Mouse (Mus musculus) midbrain, postnatal 0 days (tissue): ENCODE data around the gene Mob1b. TPM values are rescaled to one million over a fixed set of nuclear protein-coding genes. Genes with fewer than 3 reads are reported as not detected.

Source experiments
- ATAC-seq: fragments of 200-750 bp; cut with Nextera tagmentation; 2 replicates; pipeline ENCODE4 v1.8.0; 2017; ENCODE audit warnings: moderate number of reproducible peaks, mild to moderate bottlenecking, moderate TSS enrichment, moderate library complexity; ENCODE audit not compliant: low FRiP score
- DNase-seq: peaks from one replicate; pipeline ENCODE4 v3.0.0-alpha.2; 2015; ENCODE audit warnings: low spot score
- H3K27ac ChIP-seq: fragments of 300-500 bp; sonication (generic); 2 replicates; pipeline ENCODE4 v1.5.1; 2014; ENCODE audit warnings: low read depth, mild to moderate bottlenecking, low read length, mixed read lengths
- H3K27me3 ChIP-seq: fragments of 300-500 bp; sonication (generic); 2 replicates; pipeline ENCODE4 v1.6.1; 2014; ENCODE audit warnings: low read length, control low read depth, mixed read lengths; ENCODE audit not compliant: insufficient read depth
- H3K36me3 ChIP-seq: fragments of 300-500 bp; sonication (generic); 2 replicates; pipeline ENCODE4 v1.6.1; 2014; ENCODE audit warnings: low read length, control low read depth, mixed read lengths; ENCODE audit not compliant: insufficient read depth
- H3K4me1 ChIP-seq: fragments of 300-500 bp; sonication (generic); 2 replicates; pipeline ENCODE4 v1.6.1; 2014; ENCODE audit warnings: mild to moderate bottlenecking, control low read depth, antibody characterized with exemption, low read length, mixed read lengths; ENCODE audit not compliant: insufficient read depth
- H3K4me2 ChIP-seq: fragments of 300-500 bp; sonication (generic); 2 replicates; pipeline ENCODE4 v1.6.1; 2014; ENCODE audit warnings: low read depth, mild to moderate bottlenecking, low read length, mixed read lengths; ENCODE audit not compliant: poor library complexity, severe bottlenecking
- H3K4me3 ChIP-seq: fragments of 300-500 bp; sonication (generic); 2 replicates; pipeline ENCODE4 v1.5.1; 2014; ENCODE audit warnings: low read depth, mild to moderate bottlenecking, low read length, moderate library complexity
- H3K9ac ChIP-seq: fragments of 300-500 bp; sonication (generic); replicated peaks from 2 replicates; pipeline ENCODE4 v1.6.1; 2014; ENCODE audit warnings: mild to moderate bottlenecking, low read length, moderate library complexity, mixed read lengths; ENCODE audit not compliant: poor library complexity, severe bottlenecking
- H3K9me3 ChIP-seq: fragments of 300-500 bp; sonication (generic); 2 replicates; pipeline ENCODE4 v1.6.1; 2016; ENCODE audit warnings: low read length, control low read depth
- CTCF ChIP-seq: IDR thresholded peaks from 2 replicates; pipeline ENCODE4 v1.5.1; 2016; ENCODE audit warnings: antibody characterized with exemption, mild to moderate bottlenecking
- WGBS: fragments of 180-500 bp; shearing (Covaris S2); extraction: QIAGEN DNeasy Blood & Tissue Kit; methylation state at CpG from one replicate; pipeline ENCODE4 v1.1.7; 2014; 5-methylcytosine and 5-hydroxymethylcytosine counted together
- polyA plus RNA-seq: library from polyadenylated mRNA; unstranded; fragments of >200 nt; fragmentation: Nextera tagmentation; extraction: Ambion mirVana; gene quantifications from 2 replicates; pipeline ENCODE4 v1.2.1, GENCODE M21; 2015
- total RNA-seq: library from RNA; depleted of rRNA; stranded (reverse); fragments of >200 nt; gene quantifications from 2 replicates; pipeline ENCODE4 v1.2.3, GENCODE M21; 2014

The Mob1b gene
- total and polyA plus RNA-seq, 2 experiments from 2014 or later: 7.5 to 10.9 TPM

- WGBS: 90% methylated on average over 6 of the region's 6 CpGs
- H3K4me1 ChIP-seq: peaks cover 2% of the 10 kb centered on the region; the same call in 1 of the 2 replicates
- ATAC-seq (no peak), DNase-seq (no peak)
- no peaks in the 10 kb centered on the region for H3K27me3 ChIP-seq
- no peaks in the 10 kb centered on the region for H3K9me3 ChIP-seq
- no peak overlapping the region for H3K4me2 ChIP-seq
- H3K9ac ChIP-seq: no peak overlapping the region
- no peak overlapping the region for H3K4me3 ChIP-seq
- no peak for TF ChIP-seq CTCF
- no peak overlapping the region for H3K27ac ChIP-seq
- no peaks in the 10 kb centered on the region for H3K36me3 ChIP-seq
Measured at GRCm38 (mm10) chr5:88680567-88680966, 40.1 kb upstream of the Mob1b start.

DNA sequence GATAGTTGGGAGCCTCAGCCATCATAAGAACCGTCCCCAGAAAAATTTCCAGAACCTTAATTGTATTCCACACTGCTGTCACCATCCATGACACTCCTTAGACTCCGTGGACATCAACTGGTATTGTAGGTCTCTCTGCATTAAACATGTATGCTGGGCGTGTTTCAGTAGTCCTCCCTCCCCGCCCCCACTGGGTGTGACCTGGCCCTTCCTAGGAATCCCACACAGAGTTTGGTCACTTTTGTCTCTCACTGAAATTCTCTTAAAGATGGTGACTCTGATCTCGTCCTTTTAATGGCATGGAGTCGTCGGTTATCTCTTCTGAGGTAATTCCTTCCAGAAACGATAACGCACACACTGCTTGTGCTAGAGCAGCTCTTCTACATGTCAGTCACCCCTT, 36.9 kb upstream of the Mob1b start:
- Histone ChIP-seq H3K9me3 (no peaks in the 10 kb centered on the region), H3K4me1 (no peaks in the 10 kb centered on the region; the same call in 1 of the 2 replicates), H3K36me3 (no peaks in the 10 kb centered on the region), H3K4me2 (no peak overlapping the region), H3K27ac (no peak overlapping the region), H3K9ac (no peak overlapping the region), H3K27me3 (no peaks in the 10 kb centered on the region), H3K4me3 (no peak overlapping the region)
- WGBS: 92% methylated on average over 9 of the region's 9 CpGs
- DNase-seq (no peak), ATAC-seq (no peak)
- TF ChIP-seq CTCF: no peak

DNA sequence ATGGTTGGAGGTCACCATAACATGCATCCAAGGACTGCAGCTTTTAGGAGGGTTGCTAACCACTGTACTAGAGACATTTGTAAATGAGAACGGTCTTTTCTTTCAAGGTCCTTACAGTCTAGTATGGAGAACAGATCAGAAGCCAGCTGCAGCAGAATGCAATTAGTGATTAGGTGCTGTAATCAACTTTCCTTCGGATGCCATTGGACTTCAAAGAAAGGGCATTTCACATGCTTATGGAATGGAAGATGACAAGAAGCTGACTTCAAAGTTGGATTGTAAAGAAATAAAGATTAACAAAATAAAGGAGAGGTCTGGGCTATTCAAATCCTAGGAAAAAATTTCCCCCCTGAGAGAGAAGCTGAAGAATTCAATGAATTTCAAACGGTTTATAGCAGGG, 36.4 kb upstream of the Mob1b start:
- Histone ChIP-seq H3K27ac (no peak overlapping the region), H3K9ac (no peak overlapping the region), H3K9me3 (no peaks in the 10 kb centered on the region), H3K27me3 (no peaks in the 10 kb centered on the region), H3K4me2 (no peak overlapping the region), H3K4me3 (no peak overlapping the region), H3K4me1 (no peaks in the 10 kb centered on the region; the same call in 1 of the 2 replicates), H3K36me3 (no peaks in the 10 kb centered on the region)
- 29% methylated on average over 3 of the region's 3 CpGs for WGBS
- ATAC-seq (no peak), DNase-seq (no peak)
- TF ChIP-seq CTCF: no peak

DNA sequence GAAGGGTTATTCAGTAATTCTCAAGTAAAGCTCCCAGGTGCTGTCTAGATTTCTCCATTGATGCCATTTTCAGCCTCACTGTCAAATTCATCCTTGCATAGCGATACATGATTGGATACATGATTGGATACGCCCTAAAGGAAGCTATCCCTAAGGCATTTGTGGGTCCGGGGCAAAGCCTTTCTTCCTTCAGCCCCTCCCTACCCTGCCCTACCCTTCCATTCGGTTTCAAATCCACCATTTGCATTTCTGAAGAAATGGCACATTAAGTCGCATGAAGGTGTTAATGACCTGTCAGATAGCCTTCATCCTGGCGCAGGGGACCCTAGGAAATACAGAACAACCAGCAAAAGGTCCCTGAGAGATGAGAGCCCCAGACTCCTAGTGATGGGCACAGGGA, 35.3 kb upstream of the Mob1b start:
- no peaks in the 10 kb centered on the region for H3K27me3 ChIP-seq
- no peak for DNase-seq
- WGBS: 8% methylated on average over 6 of the region's 6 CpGs
- H3K27ac ChIP-seq: no peak overlapping the region
- no peaks in the 10 kb centered on the region for H3K9me3 ChIP-seq
- H3K4me2 ChIP-seq: no peak overlapping the region
- no peaks in the 10 kb centered on the region; the same call in 1 of the 2 replicates for H3K4me1 ChIP-seq
- no peaks in the 10 kb centered on the region for H3K36me3 ChIP-seq
- H3K9ac ChIP-seq: no peak overlapping the region
- H3K4me3 ChIP-seq: no peak overlapping the region
- ATAC-seq: no peak
- TF ChIP-seq CTCF: no peak

DNA sequence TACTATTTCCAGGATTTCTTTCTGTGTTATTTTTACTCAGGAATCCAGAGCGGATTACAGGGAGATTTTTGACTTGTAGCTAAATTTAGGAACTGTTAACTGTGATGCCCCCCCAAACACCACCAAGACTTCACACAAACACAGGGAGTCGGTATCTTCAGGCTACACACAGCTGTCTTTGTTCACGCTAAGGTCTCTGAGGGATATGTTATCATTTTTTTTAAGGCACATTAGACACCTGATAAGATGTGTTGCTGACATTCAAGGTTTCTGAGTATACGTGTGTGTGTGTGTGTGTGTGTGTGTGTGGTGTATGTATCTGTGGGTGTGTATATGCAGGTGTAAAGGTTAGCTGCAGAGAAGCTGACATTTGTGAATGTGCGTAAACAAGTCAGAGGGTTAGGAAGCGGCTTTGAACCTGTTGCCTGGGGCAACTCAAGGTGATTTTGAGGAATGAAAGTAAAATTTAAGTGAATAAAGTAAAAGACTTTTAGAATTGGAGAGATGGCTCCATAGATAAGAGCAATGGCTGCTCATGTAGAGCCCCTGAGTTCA, 34.8 kb upstream of the Mob1b start:
- WGBS: 74% methylated on average over 6 of the region's 6 CpGs
- DNase-seq: no peak

DNA sequence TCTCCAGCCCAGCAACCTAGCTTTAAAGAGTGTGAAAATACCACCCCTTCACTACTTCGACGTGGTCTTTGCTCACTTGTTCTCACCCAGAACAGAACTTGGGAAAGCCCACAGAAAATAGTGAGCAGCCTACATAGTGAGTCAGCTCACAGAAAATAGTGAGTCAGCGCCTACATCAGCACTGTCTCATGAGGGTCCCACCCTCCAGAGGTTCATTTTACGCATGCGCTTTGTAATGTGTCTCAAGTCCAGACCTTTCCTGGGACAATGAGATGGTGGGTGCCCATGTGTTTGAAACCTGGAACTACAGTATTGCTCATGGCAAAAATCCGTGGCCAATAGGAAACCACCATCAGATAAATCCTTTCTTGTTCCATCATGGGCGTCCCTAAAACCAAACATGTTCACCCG, 32.7 kb upstream of the Mob1b start:
- Histone ChIP-seq H3K27me3 (no peaks in the 10 kb centered on the region), H3K9ac (no peak overlapping the region), H3K4me2 (no peak overlapping the region), H3K27ac (no peak overlapping the region), H3K9me3 (no peaks in the 10 kb centered on the region), H3K4me1 (no peaks in the 10 kb centered on the region; the same call in 1 of the 2 replicates), H3K36me3 (no peaks in the 10 kb centered on the region), H3K4me3 (no peak overlapping the region)
- DNase-seq (no peak), ATAC-seq (no peak)
- no peak for TF ChIP-seq CTCF
- whole genome bisulfite sequencing: 86% methylated on average over 8 of the region's 8 CpGs

More for the DNA sequence above, 34.8 kb upstream of the Mob1b start:
- ATAC-seq: no peak
- Histone ChIP-seq H3K4me3 (no peak overlapping the region), H3K36me3 (no peaks in the 10 kb centered on the region), H3K9me3 (no peaks in the 10 kb centered on the region), H3K4me2 (no peak overlapping the region), H3K27ac (no peak overlapping the region), H3K27me3 (no peaks in the 10 kb centered on the region), H3K4me1 (no peaks in the 10 kb centered on the region; the same call in 1 of the 2 replicates), H3K9ac (no peak overlapping the region)
- TF ChIP-seq CTCF: no peak
